Mouse (Mus musculus) CH12.LX (cell line): Measurements from ENCODE around the gene Hist1h2be.

ENCODE experiments used
- CHD1 ChIP-seq: IDR thresholded peaks from 2 replicates; pipeline ENCODE4 v1.6.1; 2012; ENCODE audit warnings: low read depth, low read length, improper control_type of control experiment, inconsistent platforms
- CHD2 ChIP-seq: IDR thresholded peaks from 2 replicates; pipeline ENCODE4 v1.6.1; 2011; ENCODE audit warnings: low read length, improper control_type of control experiment
- CTCF ChIP-seq, 2 experiments: IDR thresholded peaks in 1 of 2; conservative IDR thresholded peaks in 1 of 2; 2 replicates each; pipeline ENCODE4 v1.5.1; 2011 to 2012; ENCODE audit warnings: low read depth in 2 of 2, low read length in 2 of 2, improper control_type of control experiment in 1 of 2, inconsistent platforms in 1 of 2, mild to moderate bottlenecking in 1 of 2, moderate library complexity in 1 of 2
- JUN ChIP-seq: IDR thresholded peaks from 2 replicates; pipeline ENCODE4 v1.6.1; 2011; ENCODE audit warnings: low read depth, mild to moderate bottlenecking, low read length, improper control_type of control experiment, moderate library complexity; ENCODE audit not compliant: insufficient read depth
- JUND ChIP-seq: conservative IDR thresholded peaks from 2 replicates; pipeline ENCODE4 v1.6.1; 2011; ENCODE audit warnings: low read depth, low read length, improper control_type of control experiment
- MAX ChIP-seq: IDR thresholded peaks from 2 replicates; pipeline ENCODE4 v1.6.1; 2011; ENCODE audit warnings: low read length, improper control_type of control experiment
- NRF1 ChIP-seq: IDR thresholded peaks from 2 replicates; pipeline ENCODE4 v1.6.1; 2014; ENCODE audit warnings: low read depth, mild to moderate bottlenecking, inconsistent platforms, low read length, improper control_type of control experiment, moderate library complexity
- POLR2A ChIP-seq: IDR thresholded peaks from 2 replicates; pipeline ENCODE4 v1.6.1; 2011; ENCODE audit warnings: low read depth, mild to moderate bottlenecking, improper control_type of control experiment, low read length
- SMC3 ChIP-seq: IDR thresholded peaks from 2 replicates; pipeline ENCODE4 v1.6.1; 2011; ENCODE audit warnings: low read depth, low read length, improper control_type of control experiment
- TCF12 ChIP-seq: IDR thresholded peaks from 2 replicates; pipeline ENCODE4 v1.6.1; 2014; ENCODE audit warnings: low read depth, mild to moderate bottlenecking, inconsistent platforms, low read length, improper control_type of control experiment
- USF1 ChIP-seq: IDR thresholded peaks from 2 replicates; pipeline ENCODE4 v1.6.1; 2014; ENCODE audit warnings: low read depth, mild to moderate bottlenecking, inconsistent platforms, low read length, improper control_type of control experiment
- USF2 ChIP-seq: conservative IDR thresholded peaks from 2 replicates; pipeline ENCODE4 v1.6.1; 2011; ENCODE audit warnings: low read depth, low read length, improper control_type of control experiment
- ZMIZ1 ChIP-seq: IDR thresholded peaks from 2 replicates; pipeline ENCODE4 v1.6.1; 2012; ENCODE audit warnings: low read depth, mild to moderate bottlenecking, inconsistent platforms, low read length, improper control_type of control experiment

- TF ChIP-seq TCF12, result peak; percentile 48
- no peak; the same call in 1 of the 2 replicates for TF ChIP-seq USF2
- no peak; the same call in 1 of the 2 replicates for TF ChIP-seq POLR2A
- no peak for TF ChIP-seq ZMIZ1
- TF ChIP-seq JUN, result no peak
- TF ChIP-seq CHD2, result no peak
- no peak for TF ChIP-seq CHD1
- no peak for TF ChIP-seq SMC3
- peak; percentile 55; the same call in 1 of the 2 replicates for TF ChIP-seq MAX
- TF ChIP-seq USF1, result no peak
- TF ChIP-seq CTCF (conservative IDR thresholded peaks at IDR 0.05 in 1 of 2, IDR thresholded peaks at IDR 0.05 in 1 of 2; ENCODE audit: low read depth in 2 of 2, low read length in 2 of 2), result no peak
- no peak for TF ChIP-seq NRF1
- peak; percentile 17; the same call in 1 of the 2 replicates for TF ChIP-seq JUND
These were observed at the start of gene Hist1h2be for GRCm38 (mm10) chr13:23620733-23621531.
